Mouse (Mus musculus) cerebellum, postnatal 36 days (tissue): ENCODE data around the gene Plcg1.

ENCODE experiments used
- DNase-seq, 2 experiments: peaks; one replicate each; pipeline ENCODE4 v3.0.0; 2021 to 2022; ENCODE audit warnings: mixed read lengths in 2 of 2

Gene Plcg1

GRCm38 (mm10) chr2:160736466-160736865 is 5.4 kb downstream of the Plcg1 start:
- peak in 1 of 2 experiments; percentile 0 for DNase-seq

GRCm38 (mm10) chr2:160738354-160738753 is 7.3 kb downstream of the Plcg1 start:
- no peak for DNase-seq

GRCm38 (mm10) chr2:160739647-160740356 is 8.7 kb downstream of the Plcg1 start:
- DNase-seq: no peak

- peak; percentile 25 to 27 for DNase-seq
Observed at GRCm38 (mm10) chr2:160740521-160741156, 9.5 kb downstream of the Plcg1 start.

GRCm38 (mm10) chr2:160741580-160741979 is 10.5 kb downstream of the Plcg1 start:
- no peak for DNase-seq

GRCm38 (mm10) chr2:160742161-160742609 is 11.1 kb downstream of the Plcg1 start:
- DNase-seq: no peak

GRCm38 (mm10) chr2:160744040-160744822 is 13.1 kb downstream of the Plcg1 start:
- peak; percentile 65 to 70 for DNase-seq

GRCm38 (mm10) chr2:160744823-160745210 is 13.7 kb downstream of the Plcg1 start:
- no peak for DNase-seq

- no peak for DNase-seq
Observed at GRCm38 (mm10) chr2:160745497-160745896, 14.4 kb downstream of the Plcg1 start.

DNA sequence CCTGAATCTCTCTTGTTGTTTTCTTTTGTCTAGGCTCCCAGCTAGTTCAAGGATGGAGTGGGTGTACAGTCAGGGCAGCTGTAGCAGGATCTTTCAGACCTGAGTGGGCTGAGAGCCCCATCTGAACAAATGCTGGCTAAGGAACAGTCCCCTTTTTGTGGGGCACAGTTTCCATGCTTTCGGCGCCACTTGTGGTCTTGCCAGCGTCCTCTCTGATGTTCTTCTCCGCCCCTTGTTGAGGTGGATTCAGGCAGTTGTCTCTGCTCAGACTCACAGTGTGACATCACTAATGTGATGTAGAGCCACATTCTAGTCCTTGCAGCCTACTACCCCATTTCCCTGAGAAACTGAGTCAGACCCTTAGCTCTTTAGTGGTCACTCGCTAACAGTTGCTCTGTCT is 15.5 kb downstream of the Plcg1 start:
- no peak for DNase-seq

DNA sequence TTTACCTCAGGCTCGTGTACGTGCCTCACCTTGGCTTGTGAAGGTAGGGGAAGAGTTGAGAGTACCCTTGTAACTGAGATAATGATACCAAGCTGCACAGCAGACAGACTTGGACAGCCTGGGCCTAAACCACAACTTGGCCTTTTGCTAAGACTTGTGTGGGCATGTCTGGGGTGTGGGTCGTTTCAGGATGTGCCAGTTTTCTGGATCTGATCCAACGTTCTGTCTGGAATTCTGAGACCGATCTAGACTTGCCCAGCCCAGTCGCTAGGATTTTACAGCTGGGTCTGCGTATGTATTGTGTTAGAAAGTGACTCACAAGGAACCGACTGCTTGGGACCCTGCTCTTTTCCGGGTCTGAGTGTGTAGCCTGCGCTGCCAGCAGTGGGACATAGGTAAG is 16.0 kb downstream of the Plcg1 start:
- no peak for DNase-seq

- DNase-seq: no peak
Observed at GRCm38 (mm10) chr2:160756583-160757203, 25.6 kb downstream of the Plcg1 start.

GRCm38 (mm10) chr2:160760433-160761184 is 29.5 kb downstream of the Plcg1 start:
- DNase-seq: peak; percentile 39 to 41

DNA sequence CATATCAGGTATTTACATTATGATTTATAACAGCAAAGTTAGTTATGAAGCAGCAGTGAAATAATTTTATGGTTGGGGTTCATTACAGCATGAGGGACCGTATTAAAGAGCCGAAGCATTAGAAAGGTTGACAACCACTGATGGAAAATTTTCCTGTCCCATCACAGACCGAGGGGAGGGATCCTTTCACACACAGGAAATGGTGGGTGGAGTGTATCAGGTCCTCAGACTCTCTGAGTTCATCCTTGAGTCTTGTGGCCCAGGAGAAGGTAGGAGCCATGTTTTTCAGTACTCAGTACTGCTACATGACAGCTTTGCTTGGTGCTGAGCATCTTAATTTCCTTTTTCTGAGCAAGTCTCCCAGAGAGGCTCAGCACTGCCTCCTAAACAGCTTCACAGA is 32.7 kb downstream of the Plcg1 start:
- no peak for DNase-seq

- no peak for DNase-seq
Observed at GRCm38 (mm10) chr2:160764386-160764785, 33.3 kb downstream of the Plcg1 start.

DNA sequence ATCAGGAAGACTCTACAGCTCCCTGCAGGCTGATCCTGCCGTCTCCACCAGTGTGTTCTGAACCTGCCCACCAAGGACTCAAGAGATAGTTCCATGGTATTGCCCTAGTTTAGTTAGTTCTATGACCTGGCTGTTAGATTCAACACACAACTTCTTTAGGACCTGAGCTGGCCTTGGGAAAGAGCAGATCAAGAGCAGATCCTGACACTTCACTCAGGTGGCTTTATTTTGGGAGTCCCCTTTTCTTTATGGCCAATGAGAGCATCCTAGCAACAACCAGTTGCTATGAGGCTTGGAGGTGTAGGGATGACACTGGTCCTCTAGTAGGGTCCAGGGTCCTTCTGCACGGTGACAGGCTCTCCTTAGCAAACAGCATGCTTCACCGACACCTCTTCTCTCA is 34.0 kb downstream of the Plcg1 start:
- DNase-seq: no peak

DNA sequence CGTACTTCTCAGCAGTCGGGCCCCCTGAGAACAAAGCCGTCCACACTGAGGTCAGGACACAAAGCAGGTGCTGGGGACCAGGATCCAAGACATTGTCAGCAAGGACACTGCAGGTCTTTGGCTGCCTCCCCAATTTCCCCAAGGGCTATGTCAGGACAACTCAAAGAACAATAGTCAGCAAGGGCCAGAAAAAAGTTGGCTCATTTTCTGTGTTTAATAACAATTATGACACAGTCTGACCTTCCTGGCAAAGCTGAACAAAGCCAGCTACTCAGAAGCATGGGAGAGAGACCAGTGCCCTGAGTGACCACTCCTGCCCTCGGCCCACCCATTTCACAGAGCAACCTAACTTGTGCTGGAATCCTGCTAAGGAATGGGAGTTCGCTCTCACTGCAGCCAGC is 35.3 kb downstream of the Plcg1 start:
- peak; percentile 39 to 45 for DNase-seq

GRCm38 (mm10) chr2:160767201-160767600 is 36.1 kb downstream of the Plcg1 start:
- no peak for DNase-seq

DNA sequence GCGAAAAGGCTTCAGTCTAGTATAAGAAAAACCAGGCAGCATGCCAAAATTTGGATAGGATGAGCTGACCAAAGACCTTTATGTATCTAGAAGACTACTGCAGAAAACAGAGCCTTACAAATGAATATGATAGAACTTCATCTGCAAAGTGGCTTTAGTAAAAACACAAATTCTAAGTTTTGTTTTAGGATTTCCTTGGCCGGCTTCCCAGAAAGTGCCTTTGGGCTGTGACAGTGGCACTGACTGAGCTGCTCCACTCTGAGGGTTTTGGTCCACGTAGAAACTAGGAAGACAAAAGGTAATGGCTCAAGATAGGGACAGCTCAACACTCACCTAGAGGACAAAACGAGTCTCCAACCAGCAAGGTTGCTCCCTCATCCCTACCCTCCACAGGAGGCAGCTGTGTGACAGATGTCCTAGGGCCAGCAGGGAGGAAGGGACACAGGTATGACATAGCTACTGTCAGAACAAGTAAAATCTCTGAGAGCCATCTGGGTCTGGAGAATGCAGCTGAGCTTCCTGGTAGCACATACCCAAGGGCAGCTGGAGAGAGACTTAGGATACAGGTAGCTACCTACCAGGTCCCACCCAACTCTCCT is 37.1 kb downstream of the Plcg1 start:
- peak in 1 of 2 experiments; percentile 2 for DNase-seq

DNA sequence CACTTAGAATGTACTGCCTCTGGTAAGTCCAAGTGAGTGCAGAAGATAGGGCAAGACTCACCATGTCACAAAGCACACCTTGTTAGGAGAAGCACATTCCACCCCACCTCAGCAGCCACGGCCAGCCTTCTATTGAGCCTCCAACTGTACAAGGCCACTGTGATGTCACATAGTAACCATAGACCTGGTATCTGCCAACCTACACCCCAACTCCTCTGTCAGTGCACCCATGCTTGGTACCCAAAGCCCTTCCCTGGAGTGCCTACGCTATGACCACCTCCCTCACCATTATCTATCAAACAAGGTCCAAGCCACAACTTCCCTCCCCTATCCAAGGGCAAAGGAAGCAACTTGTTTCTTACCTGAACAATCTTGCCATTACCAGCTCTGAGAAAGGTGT is 37.9 kb downstream of the Plcg1 start:
- DNase-seq: peak in 1 of 2 experiments; percentile 1

DNA sequence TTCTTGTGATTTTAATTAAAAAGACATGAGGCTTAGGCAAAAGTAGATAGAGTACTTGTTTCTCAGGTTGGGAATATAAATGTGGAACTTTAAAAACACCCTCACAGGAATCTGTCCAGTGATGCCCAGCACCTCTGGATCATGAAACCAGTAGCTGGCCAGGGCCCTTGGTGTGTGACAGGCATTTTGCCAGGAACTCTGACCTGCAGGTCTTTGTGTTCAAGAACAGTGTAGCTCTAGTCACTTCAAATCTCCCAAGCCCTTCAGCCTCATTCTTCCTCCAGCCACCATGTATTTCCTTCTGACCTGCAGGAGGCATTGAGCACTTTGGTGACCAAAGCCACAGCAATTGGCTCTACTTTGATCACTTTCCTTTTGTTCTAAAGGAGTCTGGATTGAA is 39.3 kb downstream of the Plcg1 start:
- DNase-seq: no peak

DNA sequence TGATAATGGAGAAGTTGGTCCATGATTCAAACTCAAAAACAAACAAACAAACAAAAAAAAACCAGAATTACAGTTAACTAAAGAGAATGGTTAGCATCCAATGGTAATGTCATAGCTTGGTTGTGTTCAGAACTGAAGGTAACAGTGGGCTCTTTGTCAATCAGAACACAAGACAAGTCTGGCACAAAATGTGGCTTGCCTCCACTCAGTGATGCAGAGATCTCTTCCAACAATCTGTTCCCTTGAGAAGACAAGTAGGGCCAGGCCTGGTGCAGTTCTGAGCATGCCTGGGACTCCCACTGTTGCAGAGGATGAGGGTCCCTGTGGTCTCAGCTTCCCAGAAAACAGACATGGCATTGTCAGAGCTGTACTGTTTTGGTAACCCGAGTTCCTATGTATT is 39.8 kb downstream of the Plcg1 start:
- DNase-seq: no peak
